Mouse (Mus musculus): ENCODE results near the gene Shisa5.

DNA sequence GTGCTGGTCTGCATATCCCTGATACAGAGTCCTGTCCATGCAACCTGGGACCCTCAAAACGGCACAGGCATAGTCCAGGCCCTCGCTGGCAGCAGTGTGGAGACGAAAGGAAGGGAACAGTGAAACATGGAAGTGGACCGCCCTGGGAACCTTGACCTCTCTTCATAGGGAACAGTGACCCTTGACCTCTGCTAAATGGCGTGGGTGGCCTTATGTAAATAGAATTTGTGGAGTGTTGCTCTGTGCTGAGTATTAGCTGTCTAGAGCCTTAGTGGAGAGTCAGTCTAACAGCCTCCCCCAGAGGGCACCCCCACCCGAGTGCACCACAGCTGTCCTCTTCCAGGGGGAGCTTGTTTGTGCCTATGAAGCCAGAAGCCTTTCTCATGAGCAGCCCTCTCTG, 54.4 kb downstream of the Shisa5 start:
- TF ChIP-seq POLR2A (IDR thresholded peaks at IDR 0.05; ENCODE audit: borderline replicate concordance, extremely low read depth, insufficient read depth, insufficient read length, poor library complexity, severe bottlenecking) (no peak), CTCF (IDR thresholded peaks at IDR 0.05; ENCODE audit: borderline replicate concordance, extremely low read depth, insufficient read depth, insufficient read length) (no peak)

Measured in brain, embryonic 14.5 days (tissue).